Mouse (Mus musculus) gastrocnemius, postnatal 36 days (tissue): Measurements from ENCODE around the gene Irs1. TPM values are rescaled to one million over a fixed set of nuclear protein-coding genes. Genes with fewer than 3 reads are reported as not detected.
A peak's percentile ranks its signal among the peaks of the same experiment; 100 is the strongest.

Experiments
- DNase-seq, 2 experiments: peaks; one replicate each; pipeline ENCODE4 v3.0.0; 2022
- intact Hi-C: fragments of 180-260 bp; cut with DNase I; formaldehyde crosslinking; loops from one replicate; pipeline ENCODE4 v1.15.1; 2025
- total RNA-seq, 2 experiments: library from RNA; stranded (reverse); gene quantifications; 2 replicates each; pipeline ENCODE4 v1.2.3; 2021

Gene Irs1
- total RNA-seq, 2 experiments from 2014 or later = 46.4 to 49.6 TPM

DNA sequence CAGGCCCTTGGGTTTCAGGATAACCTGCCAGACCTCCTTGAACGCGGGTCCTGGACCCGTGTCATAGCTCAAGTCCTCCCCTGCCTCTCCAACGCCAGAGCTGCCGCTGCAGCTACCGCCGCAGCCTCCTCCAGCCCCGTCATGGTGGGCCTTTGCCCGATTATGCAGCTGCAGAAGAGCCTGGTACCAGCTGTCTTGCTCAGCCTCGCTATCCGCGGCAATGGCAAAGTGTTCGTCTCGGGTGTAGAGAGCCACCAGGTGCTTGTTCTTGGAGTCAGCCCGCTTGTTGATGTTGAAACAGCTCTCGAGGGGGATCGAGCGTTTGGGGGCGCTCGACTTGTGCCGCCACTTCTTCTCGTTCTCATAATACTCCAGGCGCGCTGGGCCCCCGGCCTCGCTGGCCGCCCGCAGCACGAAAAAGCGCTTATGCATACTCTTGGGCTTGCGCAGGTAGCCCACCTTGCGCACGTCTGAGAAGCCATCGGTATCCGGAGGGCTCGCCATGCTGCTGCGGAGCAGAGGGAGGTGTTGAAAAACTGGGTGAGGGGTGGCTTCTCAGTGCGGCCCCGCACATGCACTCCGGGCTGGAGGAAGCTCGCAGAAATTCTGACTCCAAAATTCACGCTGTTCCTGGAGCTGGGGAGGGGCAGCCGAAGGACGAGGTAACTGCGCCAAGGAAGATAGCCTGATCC lies 1.1 kb downstream of the Irs1 start:
- peak; percentile 23 to 47 for DNase-seq

DNA sequence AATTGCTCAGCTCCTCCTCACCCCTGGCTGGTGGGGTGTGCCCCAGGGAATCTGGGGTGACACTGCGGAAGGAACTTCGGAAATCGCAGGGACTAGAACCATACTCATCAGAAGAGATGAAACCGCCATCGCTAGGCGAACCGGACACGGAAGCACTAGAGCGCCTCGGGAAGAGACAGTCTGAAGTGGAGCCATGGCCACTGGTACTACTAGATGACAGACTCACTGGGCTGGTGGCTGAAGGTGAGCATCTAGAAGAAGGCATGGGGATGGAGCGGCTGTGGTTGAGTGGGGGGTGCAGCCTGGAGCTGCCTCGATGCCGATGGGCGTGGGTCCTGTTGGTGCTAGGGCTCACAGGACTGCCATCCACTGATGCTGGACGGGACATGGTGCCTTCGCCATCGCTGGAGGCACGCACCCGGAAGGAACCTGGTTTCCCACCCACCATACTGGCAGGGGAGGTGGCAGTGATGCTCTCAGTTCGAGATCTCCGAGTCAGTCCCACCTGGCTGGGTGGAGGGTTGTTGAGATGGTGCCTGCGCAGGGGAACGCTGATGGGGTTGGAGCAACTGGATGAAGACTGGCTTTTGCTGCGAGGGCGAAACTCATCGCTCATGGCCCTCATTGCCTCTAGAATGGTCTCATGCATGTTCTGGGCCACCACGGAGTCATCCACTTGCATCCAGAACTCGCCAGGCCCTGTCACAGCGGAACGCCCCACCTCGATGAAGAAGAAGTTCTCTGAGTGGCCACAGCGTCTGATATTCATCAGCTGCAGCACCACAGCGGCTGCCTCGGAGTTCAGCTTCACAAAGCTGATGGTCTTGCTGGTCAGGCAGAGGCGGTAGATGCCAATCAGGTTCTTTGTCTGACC lies 1.9 kb downstream of the Irs1 start:
- peak in 1 of 2 experiments; percentile 38 for DNase-seq
- intact Hi-C loops = loop anchor here (5.0 kb wide), 1 partner anchor 162 kb away; no protein-coding TSS in a partner anchor

More for the DNA sequence above, 1.1 kb downstream of the Irs1 start:
- intact Hi-C loops = loop anchor here (2.0 to 5.0 kb wide), 4 partner anchors 142 to 603 kb away; no protein-coding TSS in a partner anchor

DNA sequence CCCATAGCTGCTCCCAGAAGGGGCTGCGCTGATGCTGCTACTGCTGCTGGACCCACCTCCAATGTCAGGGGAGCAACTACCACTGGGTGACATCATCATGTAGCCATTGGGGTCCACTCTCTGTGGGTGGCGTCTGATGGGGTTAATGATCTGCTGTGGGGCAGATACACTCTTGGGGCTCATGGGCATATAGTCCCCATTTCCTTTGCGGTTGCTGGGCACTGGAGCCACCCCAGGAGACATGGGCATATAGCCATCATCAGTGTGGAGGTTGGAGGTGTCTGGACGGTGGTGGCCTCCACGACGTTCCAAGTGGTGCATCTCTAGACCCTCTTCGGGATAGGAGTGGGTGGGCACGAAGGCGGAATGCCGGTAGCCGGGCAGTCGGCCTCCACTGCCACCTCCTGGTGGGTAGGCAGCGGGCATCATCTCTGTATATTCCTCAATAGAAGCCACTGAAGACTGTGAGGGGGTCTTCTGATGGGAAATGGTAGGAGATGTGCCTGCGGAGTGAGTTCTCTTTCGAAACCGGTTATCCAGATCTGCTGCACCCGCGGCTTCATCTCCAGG lies 2.7 kb downstream of the Irs1 start:
- peak in 1 of 2 experiments; percentile 39 for DNase-seq
- intact Hi-C loops = loop anchor here (5.0 kb wide), 1 partner anchor 161 kb away; no protein-coding TSS in a partner anchor

DNA sequence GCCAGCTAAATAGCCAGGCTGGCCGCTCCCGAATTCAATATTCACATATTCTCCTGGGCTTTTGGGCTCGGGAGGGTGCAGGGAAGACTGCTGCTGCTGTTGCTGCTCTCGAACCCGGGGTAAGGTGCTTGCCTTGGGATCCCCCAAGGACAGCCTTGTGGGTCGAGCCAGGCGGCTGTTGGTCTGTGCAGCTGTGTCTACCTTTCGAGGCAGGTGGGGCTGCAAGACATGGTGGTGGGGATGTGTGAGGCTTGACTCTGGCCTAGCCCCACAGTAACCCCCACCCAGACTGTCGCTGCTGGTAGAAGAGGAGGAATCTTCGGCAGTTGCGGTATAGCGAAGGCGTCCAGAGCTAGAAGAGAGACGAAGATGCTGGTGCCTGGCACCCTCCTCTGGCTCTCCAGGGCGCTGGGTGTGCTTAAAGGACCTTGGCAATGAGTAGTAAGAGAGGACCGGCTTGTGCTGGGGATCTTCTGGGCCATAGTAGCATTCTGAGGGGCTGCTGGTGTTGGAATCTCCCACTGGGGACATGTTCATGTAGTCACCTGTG lies 3.4 kb downstream of the Irs1 start:
- intact Hi-C loops = loop anchor here (2.0 to 5.0 kb wide), 2 partner anchors 161 to 315 kb away; no protein-coding TSS in a partner anchor
- DNase-seq = peak; percentile 7 to 37

DNA sequence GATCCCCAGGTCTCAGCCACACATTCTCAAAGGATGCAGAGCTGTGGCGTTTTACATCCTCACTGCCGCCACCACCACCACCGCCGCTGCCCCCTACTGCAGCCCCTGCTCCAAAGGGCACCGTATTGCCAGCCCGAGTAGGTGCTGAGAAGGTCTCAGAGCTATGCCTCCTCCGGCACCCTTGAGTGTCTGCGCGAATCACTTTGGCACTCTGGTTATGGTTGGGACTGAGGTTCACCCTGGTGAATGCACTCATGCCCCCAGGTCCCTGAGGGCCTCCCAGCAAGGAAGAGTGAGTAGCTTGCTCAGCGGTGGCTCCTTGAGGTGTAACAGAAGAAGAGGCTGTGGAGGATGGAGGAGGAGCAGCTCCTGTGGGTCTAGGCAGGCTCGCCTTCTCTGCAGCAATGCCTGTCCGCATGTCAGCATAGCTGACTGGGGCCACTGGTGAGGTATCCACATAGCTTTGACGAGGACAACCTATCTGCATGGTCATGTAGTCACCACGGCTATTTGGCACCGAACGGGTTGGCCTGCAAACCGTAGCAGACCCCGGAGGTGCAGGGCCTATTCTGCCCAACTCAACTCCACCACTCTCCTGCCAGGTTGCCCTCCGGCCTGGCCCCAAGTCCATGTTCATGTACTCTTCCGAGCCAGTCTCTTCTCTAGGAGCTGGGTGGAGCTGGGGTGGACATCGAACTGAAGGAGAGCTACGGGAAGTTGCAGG lies 4.0 kb downstream of the Irs1 start:
- intact Hi-C loops = loop anchor here (2.0 to 5.0 kb wide), 2 partner anchors 160 to 314 kb away; no protein-coding TSS in a partner anchor
- DNase-seq = peak; percentile 12 to 51

DNA sequence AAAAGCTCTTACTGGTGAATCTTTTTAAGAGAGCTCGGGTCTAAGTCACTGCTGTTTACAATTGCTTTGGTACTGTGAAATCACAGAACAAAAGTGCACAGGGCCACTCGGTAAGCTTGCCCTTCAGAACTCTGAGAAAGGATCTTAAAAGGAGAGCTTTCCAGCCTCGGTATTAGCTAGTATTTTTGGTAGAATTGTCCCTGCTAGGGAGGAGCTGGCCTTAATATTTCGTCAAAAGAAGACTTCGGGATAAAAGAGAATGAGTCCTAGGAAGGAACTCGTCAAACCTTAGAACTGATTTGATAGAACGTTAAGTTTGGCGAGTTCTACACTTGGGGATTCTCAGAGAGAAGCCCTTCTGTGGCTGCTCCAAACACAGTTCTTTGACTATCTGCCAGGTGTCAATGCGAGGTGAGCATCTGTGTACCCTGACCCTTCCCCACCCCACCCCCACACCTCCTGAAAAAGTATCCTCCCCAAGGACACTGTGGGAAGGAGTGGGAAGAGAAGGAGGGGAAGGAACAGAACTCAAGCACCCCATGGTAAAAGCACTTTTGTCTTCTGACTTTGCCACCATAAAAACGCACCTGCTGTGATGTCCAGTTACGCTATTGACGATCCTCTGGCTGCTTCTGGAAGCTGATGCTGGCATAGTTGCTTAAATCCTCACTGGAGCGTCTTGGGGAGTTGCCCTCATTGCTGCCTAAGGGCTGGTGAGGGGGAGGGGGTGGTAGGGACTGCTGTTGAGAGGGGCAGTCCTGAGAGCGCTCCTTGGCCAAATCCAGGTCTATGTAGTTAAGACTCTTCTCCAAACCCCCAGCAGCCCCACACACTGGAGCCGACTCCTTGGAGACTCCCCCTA lies 4.8 kb downstream of the Irs1 start:
- intact Hi-C loops = loop anchor here (2.0 to 5.0 kb wide), 2 partner anchors 159 to 314 kb away; no protein-coding TSS in a partner anchor
- DNase-seq = peak; percentile 12 to 44

DNA sequence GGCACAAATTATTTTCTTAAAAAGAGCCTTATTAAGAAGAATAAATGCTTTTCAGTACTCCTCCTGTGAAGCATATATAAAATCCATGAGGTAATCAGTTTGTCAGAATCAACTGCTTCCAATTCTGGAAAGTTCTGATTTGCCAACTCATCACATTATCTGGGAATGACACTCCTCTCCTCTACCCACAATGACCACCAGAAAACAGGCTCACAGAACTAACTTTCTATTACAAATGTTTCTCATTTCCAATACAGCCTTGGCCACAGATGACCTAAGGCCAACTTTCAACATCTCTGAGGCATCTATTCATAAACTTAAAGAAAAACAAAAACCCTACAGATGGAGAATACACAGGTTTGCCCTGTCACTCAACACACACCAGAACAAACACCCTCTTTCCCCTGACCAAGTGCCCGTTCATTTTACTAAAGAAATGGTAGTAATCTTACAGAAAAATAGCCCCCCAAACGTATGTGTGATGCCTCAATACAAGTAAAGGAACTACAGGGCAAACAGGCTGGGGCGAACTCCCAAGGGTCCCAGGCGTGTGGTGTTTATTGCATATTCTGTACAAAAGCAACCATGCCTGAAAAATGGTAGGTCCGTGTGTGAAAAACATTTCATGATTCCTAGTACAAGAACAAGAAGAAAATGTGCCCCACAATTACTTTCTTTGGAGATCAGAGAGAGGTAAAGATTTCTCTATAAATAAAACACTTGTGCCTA lies 5.6 kb downstream of the Irs1 start:
- DNase-seq = no peak
- intact Hi-C loops = loop anchor here (2.0 to 5.0 kb wide), 2 partner anchors 158 to 313 kb away; no protein-coding TSS in a partner anchor

DNA sequence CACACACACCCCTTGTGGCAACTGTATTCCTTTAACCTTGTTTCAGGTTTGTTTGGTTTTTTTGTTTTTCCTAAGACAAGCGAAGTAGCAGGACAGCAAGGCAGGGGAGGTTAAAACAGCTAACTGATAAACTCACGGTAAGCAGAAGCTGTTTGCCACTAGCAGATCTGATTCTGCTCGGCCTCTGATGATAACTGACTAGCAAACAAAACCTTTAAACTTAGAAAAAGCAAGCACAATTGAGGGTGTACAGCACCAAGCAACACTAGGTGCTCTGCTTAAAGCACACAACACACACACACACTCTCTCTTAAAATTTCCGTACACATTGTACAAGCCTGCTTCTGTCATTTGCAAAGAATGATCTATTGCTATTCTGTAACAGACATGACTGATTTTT lies 6.8 kb downstream of the Irs1 start:
- DNase-seq = no peak
- intact Hi-C loops = loop anchor here (5.0 kb wide), 1 partner anchor 37 kb away; no protein-coding TSS in a partner anchor

DNA sequence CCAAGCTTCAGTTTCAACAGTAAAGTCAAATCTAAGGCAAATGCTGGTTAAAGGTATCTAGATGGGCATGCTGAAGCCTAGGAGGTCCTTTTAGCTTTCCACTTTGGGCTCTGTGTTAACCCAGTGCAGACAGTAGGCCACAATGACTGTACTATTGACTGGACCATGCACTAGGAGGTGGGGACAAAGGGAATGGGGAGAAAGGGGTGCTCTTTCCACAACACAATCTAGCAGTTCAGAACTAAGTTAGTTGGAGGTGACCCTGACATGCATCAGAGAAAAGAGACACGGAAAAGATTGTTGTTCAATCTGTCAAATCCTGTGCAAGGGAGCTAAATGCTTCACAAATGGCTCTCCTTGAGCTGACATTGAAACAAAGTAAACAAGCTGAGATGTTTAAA lies 7.3 kb downstream of the Irs1 start:
- no peak for DNase-seq
- intact Hi-C loops = loop anchor here (5.0 kb wide), 1 partner anchor 37 kb away; no protein-coding TSS in a partner anchor

DNA sequence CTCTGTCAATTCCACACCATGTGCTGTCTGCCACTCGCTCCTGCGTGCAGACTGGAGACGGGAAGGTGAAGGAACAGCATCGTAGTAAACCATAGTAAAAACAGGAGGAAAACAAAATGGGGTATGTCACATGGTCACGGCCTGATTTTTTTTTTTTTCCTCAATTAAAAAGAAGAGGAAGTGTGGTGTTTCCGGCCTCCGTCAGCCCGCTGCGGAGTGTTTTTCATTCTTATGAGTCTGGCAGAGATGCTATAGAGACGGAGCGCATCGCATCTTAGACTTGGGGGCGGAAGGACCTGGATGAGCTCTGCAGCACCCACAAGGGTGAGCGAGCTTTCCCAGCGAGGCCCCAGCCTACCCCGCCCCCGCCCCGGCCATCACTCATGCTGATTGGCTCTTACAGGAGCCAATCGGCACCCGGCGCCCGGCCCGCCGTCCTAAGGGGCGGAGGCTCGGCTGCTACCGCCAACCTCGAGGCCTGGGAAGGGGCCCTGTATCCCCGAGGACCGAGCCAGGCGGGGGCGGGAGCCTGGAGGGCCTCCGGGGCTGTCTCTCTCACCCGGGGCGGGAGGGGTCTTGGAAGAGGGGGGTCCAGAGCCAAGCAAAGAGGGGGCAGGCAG lies 8.1 kb downstream of the Irs1 start:
- peak; percentile 83 to 85 for DNase-seq
- intact Hi-C loops = loop anchor here (5.0 kb wide), 1 partner anchor 36 kb away; no protein-coding TSS in a partner anchor

DNA sequence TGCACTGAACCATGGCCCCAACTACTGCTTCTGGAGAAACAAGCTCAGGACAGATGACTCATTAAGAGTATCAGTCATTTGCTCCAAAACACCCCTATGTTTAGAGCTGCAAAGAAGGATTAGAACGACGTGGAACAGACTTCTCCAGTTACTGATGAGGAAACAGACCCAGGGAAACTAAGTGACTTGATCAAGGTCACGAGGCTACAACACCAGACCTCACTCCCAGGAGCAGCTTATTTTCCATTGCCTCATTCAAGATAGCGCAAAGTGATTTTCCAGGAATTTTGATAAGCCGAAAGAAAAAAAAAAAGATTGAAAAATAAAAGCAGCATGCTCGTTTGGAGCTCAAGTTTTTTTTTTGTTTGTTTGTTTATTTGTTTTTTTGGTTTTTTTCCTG lies 9.4 kb downstream of the Irs1 start:
- DNase-seq = no peak
- intact Hi-C loops = loop anchor here (5.0 kb wide), 1 partner anchor 35 kb away; no protein-coding TSS in a partner anchor

DNA sequence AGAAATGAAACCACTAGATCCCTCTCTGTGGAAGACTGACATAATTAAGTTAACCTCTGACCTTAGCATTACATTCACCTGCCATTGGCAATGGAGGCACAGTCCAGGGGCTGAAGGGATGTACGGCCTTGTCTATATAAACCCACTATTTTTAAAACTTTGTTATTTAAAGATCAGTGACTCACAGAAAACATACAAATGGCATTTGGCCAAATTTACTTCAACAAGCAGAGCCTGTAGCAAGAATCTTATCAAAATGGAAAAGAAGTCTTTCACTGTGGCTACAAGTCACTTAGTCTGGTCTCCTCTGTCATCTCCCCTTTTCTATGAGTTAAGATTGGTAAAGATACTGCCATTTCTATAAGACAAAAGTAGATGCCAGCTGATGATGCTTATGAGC lies 11.4 kb downstream of the Irs1 start:
- no peak for DNase-seq
- intact Hi-C loops = loop anchor here (5.0 kb wide), 1 partner anchor 32 kb away; no protein-coding TSS in a partner anchor

DNA sequence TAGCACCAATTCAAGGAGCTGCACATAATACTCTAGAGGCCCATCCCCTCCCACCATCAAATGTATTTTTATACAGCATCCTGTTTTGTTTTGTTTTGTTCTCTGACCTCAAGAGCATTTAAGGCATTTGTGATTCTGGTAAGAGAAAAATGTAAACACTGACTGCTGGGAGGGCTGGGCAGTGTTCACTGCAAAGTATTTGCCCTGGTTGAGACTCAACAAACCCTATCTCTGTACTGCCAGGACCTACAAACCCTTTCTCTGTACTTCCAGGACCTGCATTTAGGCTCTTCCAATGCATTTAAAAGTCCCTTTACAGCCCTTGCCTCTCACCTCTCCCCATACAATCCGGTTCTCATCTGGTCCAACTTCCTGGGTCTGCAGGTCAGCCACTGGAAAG lies 16.9 kb downstream of the Irs1 start:
- intact Hi-C loops = no loop called here
- DNase-seq = no peak

DNA sequence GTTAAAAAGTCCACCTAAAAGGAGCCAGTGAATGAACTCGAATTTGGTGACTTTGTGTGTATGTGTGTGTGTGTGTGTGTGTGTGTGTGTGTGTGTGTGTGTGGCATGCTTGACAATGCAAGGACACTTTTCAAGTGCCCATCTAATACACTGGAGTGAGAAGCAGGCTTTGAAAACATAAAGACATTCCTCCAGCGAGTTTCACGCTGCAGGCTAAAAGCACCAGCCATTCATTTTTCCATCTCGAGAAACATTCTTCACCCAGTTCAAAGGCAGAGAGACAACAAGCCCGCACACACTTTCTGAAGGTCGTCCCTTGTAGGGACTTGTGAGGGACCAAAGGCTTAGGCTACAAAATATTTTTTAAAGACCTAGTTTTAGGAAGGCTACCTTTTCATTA lies 17.7 kb downstream of the Irs1 start:
- DNase-seq = no peak
- intact Hi-C loops = no loop called here

DNA sequence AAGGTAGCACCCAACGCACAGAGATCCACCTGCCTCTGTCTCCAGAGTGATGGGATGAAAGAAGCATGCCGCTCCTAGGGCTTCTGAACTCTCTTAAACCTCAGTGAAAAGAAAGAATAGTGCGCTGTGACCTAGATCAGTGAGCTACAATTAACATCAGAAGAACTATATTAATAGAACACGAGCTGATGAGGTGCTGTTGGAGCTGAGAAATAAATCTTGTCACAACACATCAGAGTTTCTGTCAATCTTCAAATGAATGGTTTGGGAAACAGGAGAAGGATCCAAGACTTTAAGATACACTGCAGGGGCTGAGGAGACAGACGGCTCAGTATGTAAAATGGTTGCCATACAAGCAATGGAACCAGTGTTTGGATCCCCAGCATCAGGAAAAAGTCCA lies 19.0 kb downstream of the Irs1 start:
- intact Hi-C loops = no loop called here
- DNase-seq = no peak

DNA sequence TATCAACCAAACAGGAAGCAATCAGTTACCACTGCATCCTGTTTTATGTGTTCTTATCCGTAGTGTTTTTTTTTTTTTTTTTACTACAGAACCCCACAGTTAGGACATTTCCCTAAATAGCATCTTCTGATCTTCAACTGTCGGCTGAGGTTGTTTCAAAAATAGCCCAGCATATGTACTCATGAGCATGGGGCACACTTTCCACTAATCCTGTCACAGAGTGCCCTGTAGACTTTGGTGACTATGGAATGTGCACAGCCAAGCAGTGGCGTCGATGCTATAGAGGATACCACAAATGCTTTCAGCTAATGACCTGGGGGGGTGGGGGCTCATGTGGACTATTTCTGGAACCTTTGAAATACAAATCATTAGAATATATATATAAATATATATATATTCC lies 23.7 kb downstream of the Irs1 start:
- intact Hi-C loops = no loop called here
- no peak for DNase-seq

DNA sequence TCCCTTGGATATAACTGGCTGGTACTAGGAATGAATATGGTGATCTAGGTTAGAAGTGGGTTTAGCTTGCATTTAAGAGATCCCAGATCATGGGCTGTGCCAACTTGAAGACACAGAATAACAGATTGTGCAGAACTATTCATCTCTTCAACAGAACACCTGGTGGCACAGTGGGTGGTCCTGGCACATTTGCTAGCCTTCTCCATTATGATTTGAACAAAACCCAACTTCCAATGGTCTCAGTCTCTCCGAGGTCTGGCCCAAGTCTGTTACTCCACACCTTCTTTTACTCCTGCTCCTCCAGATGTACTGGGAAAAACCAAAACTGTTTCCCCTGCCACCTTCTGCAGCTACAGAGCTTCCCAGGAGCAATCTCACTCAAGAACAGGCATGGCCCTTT lies 28.9 kb downstream of the Irs1 start:
- no peak for DNase-seq
- intact Hi-C loops = no loop called here

DNA sequence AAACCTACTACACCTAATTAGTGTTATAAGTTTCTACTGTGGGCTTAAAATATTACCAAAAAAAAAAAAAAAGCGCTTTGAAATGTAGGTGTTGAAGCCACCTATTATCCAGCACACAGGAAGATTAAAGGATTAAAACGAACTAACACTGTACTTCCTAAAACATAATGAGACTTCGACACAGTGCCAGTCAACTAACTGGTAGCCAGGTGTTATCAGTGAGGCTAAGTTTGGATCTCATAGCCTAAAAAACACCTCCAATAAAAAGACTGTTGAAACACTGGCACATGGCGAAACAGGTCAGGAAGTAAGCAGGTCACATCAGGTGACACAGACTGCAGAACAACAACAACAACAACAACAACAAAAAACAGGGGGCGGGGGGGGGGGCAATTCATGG lies 29.6 kb downstream of the Irs1 start:
- no peak for DNase-seq

More for the DNA sequence above, 29.6 kb downstream of the Irs1 start:
- intact Hi-C loops = no loop called here
